Comparison of ENCODE assay signal across 22 mouse cellular contexts in genomic region chr10:19086995-19087394, GRCm38 (mm10).
A peak's percentile ranks its signal among the peaks of the same experiment; 100 is the strongest.
DNase-seq lines count a peak whose midpoint lies in the region; ATAC-seq and TF ChIP-seq lines count a peak whose summit lies in the region.
"Had no signal": no experiment of that assay in that cellular context is flagged by ENCODE, and none has a peak within 500 bp of the region (broad histone marks: within the 10 kb centered on the region; RNA-seq: fewer than 3 reads in every experiment).

No protein-coding gene starts in this region.

- H3K36me3 ChIP-seq in liver, adult 2 months (ENCODE audit: control insufficient read depth, insufficient read depth, low read length): no peaks in the 10 kb centered on the region
- H3K36me3 ChIP-seq in liver, embryonic 12.5 days: no peaks in the 10 kb centered on the region
- no peaks in the 10 kb centered on the region for H3K36me3 ChIP-seq in small intestine, adult 2 months (ENCODE audit: control insufficient read depth, insufficient read depth, low read length)
- H3K36me3 ChIP-seq in kidney, embryonic 15.5 days: no peaks in the 10 kb centered on the region
- H3K36me3 ChIP-seq in midbrain, embryonic 14.5 days (ENCODE audit: control insufficient read depth, insufficient read depth, low read length): no peaks in the 10 kb centered on the region
- H3K36me3 ChIP-seq: embryonic facial prominence, embryonic 10.5 days; embryonic facial prominence, embryonic 12.5 days; forebrain, embryonic 15.5 days had no signal

- no peak overlapping the region for H3K4me3 ChIP-seq in liver, adult 2 months (ENCODE audit: insufficient read depth, low read depth, low read length)
- no peak overlapping the region for H3K4me3 ChIP-seq in liver, embryonic 12.5 days
- H3K4me3 ChIP-seq in small intestine, adult 2 months (ENCODE audit: low read depth, low read length): no peak overlapping the region
- no peak overlapping the region for H3K4me3 ChIP-seq in kidney, embryonic 15.5 days (replicated peaks)
- no peak overlapping the region for H3K4me3 ChIP-seq in midbrain, embryonic 14.5 days (replicated peaks; ENCODE audit: low read depth, low read length)
- H3K4me3 ChIP-seq: embryonic facial prominence, embryonic 10.5 days; embryonic facial prominence, embryonic 12.5 days; forebrain, embryonic 13.5 days; forebrain, embryonic 15.5 days had no signal

- no peak overlapping the region for H3K4me2 ChIP-seq in liver, embryonic 12.5 days
- H3K4me2 ChIP-seq in kidney, embryonic 15.5 days: no peak overlapping the region
- H3K4me2 ChIP-seq in midbrain, embryonic 14.5 days (ENCODE audit: low read length): no peak overlapping the region
- H3K4me2 ChIP-seq: embryonic facial prominence, embryonic 12.5 days; forebrain, embryonic 13.5 days; forebrain, embryonic 15.5 days had no signal

- H3K27me3 ChIP-seq in liver, adult 2 months (ENCODE audit: control insufficient read depth, insufficient read depth, low read length): no peaks in the 10 kb centered on the region
- no peaks in the 10 kb centered on the region for H3K27me3 ChIP-seq in liver, embryonic 12.5 days (replicated peaks)
- no peaks in the 10 kb centered on the region for H3K27me3 ChIP-seq in small intestine, adult 2 months (ENCODE audit: control insufficient read depth, insufficient read depth, low read length)
- H3K27me3 ChIP-seq in kidney, embryonic 15.5 days: no peaks in the 10 kb centered on the region
- H3K27me3 ChIP-seq in midbrain, embryonic 14.5 days (ENCODE audit: control insufficient read depth, insufficient read depth, low read length): no peaks in the 10 kb centered on the region
- H3K27me3 ChIP-seq: embryonic facial prominence, embryonic 12.5 days; forebrain, embryonic 13.5 days; forebrain, embryonic 15.5 days had no signal

- H3K27ac ChIP-seq in liver, adult 2 months (replicated peaks; ENCODE audit: insufficient read depth, low read depth, low read length): no peak overlapping the region
- H3K27ac ChIP-seq in liver, embryonic 12.5 days: no peak overlapping the region
- H3K27ac ChIP-seq in small intestine, adult 2 months (ENCODE audit: insufficient read depth, low read depth, low read length): 0 out of 2 replicates have a peak overlapping the region, but pooled peaks have one; percentile 8
- no peak overlapping the region for H3K27ac ChIP-seq in kidney, embryonic 15.5 days
- no peak overlapping the region for H3K27ac ChIP-seq in midbrain, embryonic 14.5 days (replicated peaks; ENCODE audit: low read depth, low read length)
- H3K27ac ChIP-seq: embryonic facial prominence, embryonic 10.5 days; embryonic facial prominence, embryonic 12.5 days; forebrain, embryonic 13.5 days; forebrain, embryonic 15.5 days had no signal

- no peak for TF ChIP-seq POLR2A in liver, adult 2 months (IDR thresholded peaks at IDR 0.05; ENCODE audit: extremely low read depth, insufficient read depth, low read length)
- no peak for TF ChIP-seq POLR2A in small intestine, adult 2 months (IDR thresholded peaks at IDR 0.05; ENCODE audit: low read depth, low read length)

- peaks cover 11% of the 10 kb centered on the region for H3K4me1 ChIP-seq in liver, adult 2 months (ENCODE audit: control insufficient read depth, insufficient read depth, low read length)
- 0 out of 2 replicates have a peak, but pooled peaks cover 3% of the 10 kb centered on the region for H3K4me1 ChIP-seq in liver, embryonic 12.5 days
- H3K4me1 ChIP-seq in small intestine, adult 2 months (ENCODE audit: control insufficient read depth, insufficient read depth, insufficient read length, low read length): peaks cover 14% of the 10 kb centered on the region
- no peaks in the 10 kb centered on the region for H3K4me1 ChIP-seq in kidney, embryonic 15.5 days
- H3K4me1 ChIP-seq in midbrain, embryonic 14.5 days (ENCODE audit: control insufficient read depth, insufficient read depth, low read length): no peaks in the 10 kb centered on the region
- H3K4me1 ChIP-seq: embryonic facial prominence, embryonic 10.5 days; embryonic facial prominence, embryonic 12.5 days; forebrain, embryonic 13.5 days; forebrain, embryonic 15.5 days had no signal

- WGBS in liver, adult 2 months: 31% methylated on average over 1 of the region's 1 CpGs
- 75% methylated on average over 1 of the region's 1 CpGs for WGBS in liver, embryonic 12.5 days (ENCODE audit: insufficient replicate concordance)
- 74% methylated on average over 1 of the region's 1 CpGs for WGBS in small intestine, adult 2 months
- 83% methylated on average over 1 of the region's 1 CpGs for WGBS in kidney, embryonic 15.5 days
- 91% methylated on average over 1 of the region's 1 CpGs for WGBS in midbrain, embryonic 14.5 days

- H3K9ac ChIP-seq in liver, adult 2 months (ENCODE audit: low read depth, low read length): no peak overlapping the region
- no peak overlapping the region for H3K9ac ChIP-seq in liver, embryonic 12.5 days
- H3K9ac ChIP-seq in kidney, embryonic 15.5 days: no peak overlapping the region
- no peak overlapping the region for H3K9ac ChIP-seq in midbrain, embryonic 14.5 days (replicated peaks; ENCODE audit: low read length)
- H3K9ac ChIP-seq: embryonic facial prominence, embryonic 12.5 days; forebrain, embryonic 13.5 days; forebrain, embryonic 15.5 days; forebrain, postnatal 0 days had no signal

- peak; percentile 33 for DNase-seq in liver, adult 2 months (ENCODE audit: extremely low read depth, low read depth, low spot score)
- DNase-seq in 3T3-L1 (ENCODE audit: low read depth, low spot score): peak; percentile 54
- DNase-seq in midbrain, embryonic 14.5 days: no peak
- DNase-seq: adrenal gland, adult 2 months; adrenal gland, postnatal 10 days; adrenal gland, postnatal 25 days; B cell, adult 2 months; cerebellum, adult 11 months; cerebellum, adult 18-20 months; cerebellum, adult 8-10 months; cerebellum, adult 9-11 months; cerebellum, postnatal 14 days; cerebellum, postnatal 36 days; forebrain, postnatal 0 days had no signal

- no peak for ATAC-seq in liver, embryonic 12.5 days
- peak; percentile 67 for ATAC-seq in CD4-positive, CD25-positive, alpha-beta regulatory T cell, adult 4 months
- no peak for ATAC-seq in kidney, embryonic 15.5 days (replicated peaks; ENCODE audit: low FRiP score)
- ATAC-seq in midbrain, embryonic 14.5 days (ENCODE audit: low FRiP score, low TSS enrichment): no peak
- ATAC-seq: forebrain, embryonic 13.5 days; forebrain, embryonic 15.5 days; forebrain, postnatal 0 days had no signal

- H3K79me2 ChIP-seq in liver, adult 2 months (ENCODE audit: control insufficient read depth, insufficient read depth, low read length): no peaks in the 10 kb centered on the region

- H3K9me3 ChIP-seq in liver, embryonic 12.5 days (replicated peaks): no peaks in the 10 kb centered on the region
- no peaks in the 10 kb centered on the region for H3K9me3 ChIP-seq in kidney, embryonic 15.5 days (replicated peaks)
- H3K9me3 ChIP-seq in midbrain, embryonic 14.5 days (ENCODE audit: control insufficient read depth, low read length): no peaks in the 10 kb centered on the region
- H3K9me3 ChIP-seq: embryonic facial prominence, embryonic 10.5 days; embryonic facial prominence, embryonic 12.5 days; forebrain, embryonic 13.5 days; forebrain, embryonic 15.5 days had no signal

- no peak for TF ChIP-seq CTCF in liver, adult 2 months (IDR thresholded peaks at IDR 0.05; ENCODE audit: low read depth, low read length)
- TF ChIP-seq CTCF in small intestine, adult 2 months (IDR thresholded peaks at IDR 0.05; ENCODE audit: extremely low read depth, insufficient read length, insufficient replicate concordance, low read depth, low read length): no peak
